In the genomic region with DNA sequence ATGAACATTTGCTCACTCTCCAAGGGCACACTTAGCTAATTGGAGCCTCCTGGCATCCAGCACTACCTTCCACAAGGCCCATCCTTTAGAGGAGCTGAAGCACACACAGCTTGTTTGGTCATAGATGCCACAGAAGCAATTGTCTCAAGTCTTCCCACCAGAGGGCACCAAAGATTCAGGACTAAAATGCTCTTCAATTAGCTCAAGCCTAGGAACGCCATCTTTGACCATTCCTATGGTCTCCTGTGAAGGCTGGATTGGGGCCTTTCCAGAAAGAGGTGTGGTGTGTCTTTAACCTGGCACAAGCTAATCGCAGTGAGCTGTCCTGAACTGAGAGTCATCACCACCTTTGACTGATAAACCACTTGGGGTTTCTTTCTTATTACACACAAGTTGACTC, we compare ENCODE assay signal across 9 mouse cellular contexts. TPM values are rescaled to one million over a fixed set of nuclear protein-coding genes. Genes with fewer than 3 reads are reported as not detected.
DNase-seq lines count a peak whose midpoint lies in the region; ATAC-seq and TF ChIP-seq lines count a peak whose summit lies in the region.
"Had no signal": no experiment of that assay in that cellular context is flagged by ENCODE, and none has a peak within 500 bp of the region (broad histone marks: within the 10 kb centered on the region; RNA-seq: fewer than 3 reads in every experiment).

No protein-coding gene starts in this region.

- ATAC-seq in heart, embryonic 14.5 days (ENCODE audit: insufficient number of reproducible peaks, insufficient read depth, low FRiP score, low read depth) = no peak
- peak; percentile 51; the same call in 1 of the 2 replicates for ATAC-seq in kidney, postnatal 0 days (replicated peaks; ENCODE audit: low FRiP score, low read depth)
- peak; percentile 45; the same call in 1 of the 2 replicates for ATAC-seq in stomach, embryonic 16.5 days (ENCODE audit: insufficient read depth, low FRiP score)

- peaks cover 7% of the 10 kb centered on the region for H3K36me3 ChIP-seq in heart, embryonic 14.5 days (ENCODE audit: control insufficient read depth, insufficient read depth, low read length)
- no peaks in the 10 kb centered on the region for H3K36me3 ChIP-seq in kidney, postnatal 0 days (ENCODE audit: insufficient read depth, low read length)
- no peaks in the 10 kb centered on the region for H3K36me3 ChIP-seq in myocyte (ENCODE audit: control insufficient read depth, insufficient read depth)
- H3K36me3 ChIP-seq in stomach, embryonic 16.5 days (ENCODE audit: control insufficient read depth, insufficient read depth, low read length) = no peaks in the 10 kb centered on the region

- TF ChIP-seq CTCF in kidney, postnatal 0 days (IDR thresholded peaks at IDR 0.05; ENCODE audit: low read depth) = peak; percentile 96

- peak overlapping the region; percentile 93 to 94 for H3K27ac ChIP-seq in heart, embryonic 14.5 days (replicated peaks in 1 of 2; ENCODE audit: control insufficient read depth in 1 of 2, insufficient read depth in 1 of 2, low read depth in 2 of 2, low read length in 2 of 2)
- peak overlapping the region; percentile 90; the same call in 1 of the 2 replicates for H3K27ac ChIP-seq in kidney, postnatal 0 days
- H3K27ac ChIP-seq in stomach, embryonic 16.5 days (ENCODE audit: low read length) = peak overlapping the region; percentile 93

- DNase-seq in CD8-positive naive resting alpha-beta T cell, adult 2 months (ENCODE audit: low read depth in 2 of 2, low spot score in 2 of 2) = peak; percentile 54 to 74
- DNase-seq in c-Kit-negative CD71-positive TER-119-positive erythroid progenitor cells, embryonic 14.5 days (ENCODE audit: low read depth, low spot score) = peak; percentile 95
- peak; percentile 86 for DNase-seq in fibroblast of lung, adult 2 months (ENCODE audit: low read depth)
- peak; percentile 96 for DNase-seq in kidney, postnatal 0 days (ENCODE audit: low spot score)
- DNase-seq in liver = peak; percentile 82

- H3K79me2 ChIP-seq in myocyte (ENCODE audit: control insufficient read depth, insufficient read depth) = no peaks in the 10 kb centered on the region

- no peak overlapping the region for H3K4me3 ChIP-seq in heart, embryonic 14.5 days (ENCODE audit: control insufficient read depth in 1 of 2, insufficient read depth in 1 of 2, low read depth in 1 of 2, low read length in 2 of 2)
- no peak overlapping the region for H3K4me3 ChIP-seq in kidney, postnatal 0 days (replicated peaks; ENCODE audit: low read depth, low read length)
- no peak overlapping the region for H3K4me3 ChIP-seq in myocyte
- H3K4me3 ChIP-seq in stomach, embryonic 16.5 days (replicated peaks; ENCODE audit: low read length) = no peak overlapping the region
- H3K4me3 ChIP-seq: erythroblast, embryonic 14.5 days had no signal

- no peaks in the 10 kb centered on the region for H3K9me3 ChIP-seq in heart, embryonic 14.5 days (ENCODE audit: control insufficient read depth, low read length)
- H3K9me3 ChIP-seq in kidney, postnatal 0 days (replicated peaks; ENCODE audit: low read length) = no peaks in the 10 kb centered on the region
- H3K9me3 ChIP-seq in stomach, embryonic 16.5 days (replicated peaks; ENCODE audit: control insufficient read depth, low read length) = no peaks in the 10 kb centered on the region

- peaks cover 38 to 55% of the 10 kb centered on the region in 2 experiments for H3K4me1 ChIP-seq in heart, embryonic 14.5 days (ENCODE audit: control insufficient read depth in 2 of 2, insufficient read depth in 2 of 2, low read length in 2 of 2)
- H3K4me1 ChIP-seq in kidney, postnatal 0 days (replicated peaks; ENCODE audit: insufficient read depth, low read length) = peaks cover 22% of the 10 kb centered on the region
- peaks cover 48% of the 10 kb centered on the region for H3K4me1 ChIP-seq in stomach, embryonic 16.5 days (ENCODE audit: control insufficient read depth, insufficient read depth, low read length)

- no peak overlapping the region for H3ac ChIP-seq in myocyte (ENCODE audit: control insufficient read depth, insufficient read length)

- no peak for TF ChIP-seq POLR2A in myocyte (IDR thresholded peaks at IDR 0.05; ENCODE audit: insufficient read length, low read depth)

- H3K9ac ChIP-seq in heart, embryonic 14.5 days (ENCODE audit: low read length) = no peak overlapping the region
- no peak overlapping the region for H3K9ac ChIP-seq in kidney, postnatal 0 days (ENCODE audit: low read depth, low read length)
- 0 out of 2 replicates have a peak overlapping the region, but pooled peaks have one; percentile 10 for H3K9ac ChIP-seq in stomach, embryonic 16.5 days (ENCODE audit: low read length)

- no peaks in the 10 kb centered on the region for H3K27me3 ChIP-seq in heart, embryonic 14.5 days (ENCODE audit: control insufficient read depth, insufficient read depth, low read length)
- H3K27me3 ChIP-seq in kidney, postnatal 0 days (ENCODE audit: insufficient read depth, low read length) = no peaks in the 10 kb centered on the region
- no peaks in the 10 kb centered on the region for H3K27me3 ChIP-seq in myocyte (ENCODE audit: control insufficient read depth, insufficient read depth, insufficient read length)
- H3K27me3 ChIP-seq in stomach, embryonic 16.5 days (ENCODE audit: control insufficient read depth, insufficient read depth, low read length) = no peaks in the 10 kb centered on the region

- H3K4me2 ChIP-seq in heart, embryonic 14.5 days (ENCODE audit: low read length) = no peak overlapping the region
- H3K4me2 ChIP-seq in kidney, postnatal 0 days (ENCODE audit: low read length) = no peak overlapping the region
- peak overlapping the region; percentile 48 for H3K4me2 ChIP-seq in myocyte (ENCODE audit: low read depth)
- no peak overlapping the region for H3K4me2 ChIP-seq in stomach, embryonic 16.5 days (ENCODE audit: low read depth, low read length)

- 0% methylated on average over 2 of the region's 2 CpGs for WGBS in heart, embryonic 14.5 days
- WGBS in kidney, postnatal 0 days = 8% methylated on average over 2 of the region's 2 CpGs
- WGBS in stomach, embryonic 16.5 days = 1% methylated on average over 2 of the region's 2 CpGs

TF ChIP-seq in myocyte, 11 proteins besides CTCF, POLR2A, EP300 and RAD21:
- no peak for TF ChIP-seq TCF3 (IDR thresholded peaks at IDR 0.05; ENCODE audit: insufficient read length, low read depth)
- no peak for TF ChIP-seq E2F4 (IDR thresholded peaks at IDR 0.05; ENCODE audit: insufficient read depth)
- no peak for TF ChIP-seq MYOG (IDR thresholded peaks at IDR 0.05; ENCODE audit: control insufficient read depth in 1 of 3, insufficient read depth in 1 of 3, insufficient read length in 2 of 3, low read depth in 2 of 3)
- TF ChIP-seq USF1 (IDR thresholded peaks at IDR 0.05; ENCODE audit: low read depth) = no peak
- no peak for TF ChIP-seq POLR2AphosphoS2 (IDR thresholded peaks at IDR 0.05; ENCODE audit: insufficient read length, low read depth)
- no peak for TF ChIP-seq TCF12 (IDR thresholded peaks at IDR 0.05; ENCODE audit: insufficient read depth, poor library complexity, severe bottlenecking)
- TF ChIP-seq REST (IDR thresholded peaks at IDR 0.05; ENCODE audit: insufficient read depth, insufficient read length) = no peak
- TF ChIP-seq MYOD1 (IDR thresholded peaks at IDR 0.05; ENCODE audit: control insufficient read depth in 1 of 3, insufficient read length in 2 of 3, low read depth in 2 of 3) = no peak
- no peak for TF ChIP-seq MAX (IDR thresholded peaks at IDR 0.05; ENCODE audit: low read depth)
- no peak for TF ChIP-seq SRF (IDR thresholded peaks at IDR 0.05; ENCODE audit: control insufficient read depth, insufficient read length, low read depth)
- no peak for TF ChIP-seq CEBPB (IDR thresholded peaks at IDR 0.05; ENCODE audit: insufficient read depth, poor library complexity, severe bottlenecking)

RNA-seq across cellular contexts. Expression of gene Fignl1, which starts 11.5 kb away (rescaled TPM):
- 49.6 and 53.8 TPM in 2 replicates for polyA plus RNA-seq in heart, embryonic 14.5 days (2014; fragmentation: Nextera tagmentation; extraction: Ambion mirVana)
- 27.8 and 31.8 TPM in 2 replicates for polyA plus RNA-seq in kidney, postnatal 0 days (2015; fragmentation: Nextera tagmentation; extraction: Ambion mirVana)
- polyA plus RNA-seq in myocyte (2012; fragmentation: generic; extraction: Trizol) = 3.8 TPM
- 47.3 and 50.1 TPM in 2 replicates for polyA plus RNA-seq in stomach, embryonic 16.5 days (2015; fragmentation: Nextera tagmentation; extraction: Ambion mirVana)
